Mouse (Mus musculus): ENCODE measurements around the gene 2010003K11Rik.

Gene 2010003K11Rik

GRCm38 (mm10) chr19:4497263-4497973 is 965 bp downstream of the 2010003K11Rik start:
- peak; percentile 86 for DNase-seq (ENCODE audit: low spot score)

GRCm38 (mm10) chr19:4496535-4497262 is 1.7 kb downstream of the 2010003K11Rik start:
- DNase-seq (ENCODE audit: low spot score): no peak

- no peak for DNase-seq (ENCODE audit: low spot score)
These were observed 2.6 kb downstream of the 2010003K11Rik start for GRCm38 (mm10) chr19:4495814-4496213.

- DNase-seq (ENCODE audit: low spot score): no peak
These were observed 3.7 kb downstream of the 2010003K11Rik start for GRCm38 (mm10) chr19:4494707-4495106.

- DNase-seq (ENCODE audit: low spot score): no peak
These were observed 5.7 kb downstream of the 2010003K11Rik start for GRCm38 (mm10) chr19:4492526-4493296.

- no peak for DNase-seq (ENCODE audit: low spot score)
These were observed 7.2 kb downstream of the 2010003K11Rik start for GRCm38 (mm10) chr19:4491080-4491695.

GRCm38 (mm10) chr19:4487877-4488276 is 10.5 kb downstream of the 2010003K11Rik start:
- no peak for DNase-seq (ENCODE audit: low spot score)

- DNase-seq (ENCODE audit: low spot score): peak; percentile 48
These were observed 13.4 kb downstream of the 2010003K11Rik start for GRCm38 (mm10) chr19:4485006-4485405.

GRCm38 (mm10) chr19:4482111-4482859 is 16.1 kb downstream of the 2010003K11Rik start:
- DNase-seq (ENCODE audit: low spot score): no peak

- DNase-seq (ENCODE audit: low spot score): no peak
These were observed 17.1 kb downstream of the 2010003K11Rik start for GRCm38 (mm10) chr19:4481326-4481725.

GRCm38 (mm10) chr19:4480041-4480440 is 18.3 kb downstream of the 2010003K11Rik start:
- DNase-seq (ENCODE audit: low spot score): no peak

GRCm38 (mm10) chr19:4478190-4478516 is 20.2 kb downstream of the 2010003K11Rik start:
- DNase-seq (ENCODE audit: low spot score): no peak

GRCm38 (mm10) chr19:4477345-4478189 is 20.8 kb downstream of the 2010003K11Rik start, which contains the start of gene Syt12:
TSS of gene Syt12 (minus strand) at chr19:4477447.
- no peak for DNase-seq (ENCODE audit: low spot score)

- DNase-seq (ENCODE audit: low spot score): peak; percentile 38
These were observed 21.7 kb downstream of the 2010003K11Rik start for GRCm38 (mm10) chr19:4476601-4477257.

GRCm38 (mm10) chr19:4475224-4475925 is 23.0 kb downstream of the 2010003K11Rik start:
- no peak for DNase-seq (ENCODE audit: low spot score)

- DNase-seq (ENCODE audit: low spot score): no peak
These were observed 23.6 kb downstream of the 2010003K11Rik start for GRCm38 (mm10) chr19:4474739-4475138.

- DNase-seq (ENCODE audit: low spot score): no peak
These were observed 24.8 kb downstream of the 2010003K11Rik start for GRCm38 (mm10) chr19:4473549-4473948.

GRCm38 (mm10) chr19:4468363-4468762 is 30.0 kb downstream of the 2010003K11Rik start:
- DNase-seq (ENCODE audit: low spot score): no peak

- DNase-seq (ENCODE audit: low spot score): no peak
These were observed 33.7 kb downstream of the 2010003K11Rik start for GRCm38 (mm10) chr19:4464666-4465065.

Data from embryo, embryonic 10 days (tissue).